Mouse (Mus musculus) ES-E14 (cell line): ENCODE results near the gene Vps9d1.

Experiments
- ZC3H11A ChIP-seq: IDR thresholded peaks from 2 replicates; pipeline ENCODE4 v1.6.1; 2012; ENCODE audit warnings: low read depth, mild to moderate bottlenecking, inconsistent platforms, low read length, borderline replicate concordance
- ZNF384 ChIP-seq: IDR thresholded peaks from 2 replicates; pipeline ENCODE4 v1.6.1; 2012; ENCODE audit warnings: low read depth, low read length, inconsistent platforms

GRCm38 (mm10) chr8:123228416-123228815 is 25.7 kb downstream of the Vps9d1 start:
- TF ChIP-seq ZNF384 (no peak), ZC3H11A (no peak)
